Mouse (Mus musculus) kidney, embryonic 15.5 days (tissue): ENCODE measurements around the gene Syne3. TPM values are rescaled to one million over a fixed set of nuclear protein-coding genes. Genes with fewer than 3 reads are reported as not detected.

Experiments used
- ATAC-seq: fragments of 200-750 bp; cut with Nextera tagmentation; replicated peaks from 2 replicates; pipeline ENCODE4 v1.8.0; 2017; ENCODE audit warnings: moderate TSS enrichment; ENCODE audit not compliant: low FRiP score
- H3K27ac ChIP-seq: fragments of 300-500 bp; sonication (generic); 2 replicates; pipeline ENCODE4 v1.5.1; 2015; ENCODE audit warnings: mild to moderate bottlenecking, inconsistent platforms
- H3K27me3 ChIP-seq: fragments of 300-500 bp; sonication (generic); 2 replicates; pipeline ENCODE4 v1.6.1; 2015; ENCODE audit warnings: inconsistent platforms
- H3K36me3 ChIP-seq: fragments of 300-500 bp; sonication (generic); 2 replicates; pipeline ENCODE4 v1.6.1; 2015; ENCODE audit warnings: inconsistent platforms
- H3K4me1 ChIP-seq: fragments of 300-500 bp; sonication (generic); 2 replicates; pipeline ENCODE4 v1.6.1; 2015; ENCODE audit warnings: inconsistent platforms
- H3K4me2 ChIP-seq: fragments of 300-500 bp; sonication (generic); 2 replicates; pipeline ENCODE4 v1.6.1; 2015; ENCODE audit warnings: moderate library complexity, mild to moderate bottlenecking, inconsistent platforms
- H3K4me3 ChIP-seq: fragments of 300-500 bp; sonication (generic); replicated peaks from 2 replicates; pipeline ENCODE4 v1.5.1; 2015; ENCODE audit warnings: mild to moderate bottlenecking, inconsistent platforms
- H3K9ac ChIP-seq: fragments of 300-500 bp; sonication (generic); 2 replicates; pipeline ENCODE4 v1.6.1; 2015; ENCODE audit warnings: mild to moderate bottlenecking, inconsistent platforms
- H3K9me3 ChIP-seq: fragments of 300-500 bp; sonication (generic); replicated peaks from 2 replicates; pipeline ENCODE4 v1.6.1; 2016; ENCODE audit warnings: inconsistent platforms
- WGBS: fragments of 180-500 bp; shearing (Covaris S2); methylation state at CpG from one replicate; pipeline ENCODE4 v1.1.7; 2015; ENCODE audit warnings: mixed read lengths; 5-methylcytosine and 5-hydroxymethylcytosine counted together
- polyA plus RNA-seq: library from polyadenylated mRNA; unstranded; fragments of >200 nt; fragmentation: Nextera tagmentation; extraction: Ambion mirVana; gene quantifications from 2 replicates; pipeline ENCODE4 v1.2.1, GENCODE M21; 2015

Gene Syne3
- polyA plus RNA-seq, 1 experiment from 2014 or later = 0.82 TPM

- ATAC-seq = peak; percentile 82
Observed at GRCm38 (mm10) chr12:104976331-104976817, 33.2 kb downstream of the Syne3 start.

GRCm38 (mm10) chr12:104972860-104973259 is 36.7 kb downstream of the Syne3 start:
- no peak overlapping the region for H3K4me2 ChIP-seq
- 81% methylated on average over 6 of the region's 6 CpGs for WGBS
- H3K4me1 ChIP-seq = peaks cover 24% of the 10 kb centered on the region

More at GRCm38 (mm10) chr12:104976331-104976817, 33.2 kb downstream of the Syne3 start:
- H3K4me3 ChIP-seq = no peak overlapping the region
- H3K9ac ChIP-seq = no peak overlapping the region
- WGBS = 31% methylated on average over 8 of the region's 8 CpGs
- no peaks in the 10 kb centered on the region for H3K36me3 ChIP-seq
- peaks cover 31% of the 10 kb centered on the region for H3K4me1 ChIP-seq
- no peaks in the 10 kb centered on the region for H3K27me3 ChIP-seq
- peak overlapping the region; percentile 81 for H3K27ac ChIP-seq
- H3K9me3 ChIP-seq = no peaks in the 10 kb centered on the region
- no peak overlapping the region for H3K4me2 ChIP-seq

DNA sequence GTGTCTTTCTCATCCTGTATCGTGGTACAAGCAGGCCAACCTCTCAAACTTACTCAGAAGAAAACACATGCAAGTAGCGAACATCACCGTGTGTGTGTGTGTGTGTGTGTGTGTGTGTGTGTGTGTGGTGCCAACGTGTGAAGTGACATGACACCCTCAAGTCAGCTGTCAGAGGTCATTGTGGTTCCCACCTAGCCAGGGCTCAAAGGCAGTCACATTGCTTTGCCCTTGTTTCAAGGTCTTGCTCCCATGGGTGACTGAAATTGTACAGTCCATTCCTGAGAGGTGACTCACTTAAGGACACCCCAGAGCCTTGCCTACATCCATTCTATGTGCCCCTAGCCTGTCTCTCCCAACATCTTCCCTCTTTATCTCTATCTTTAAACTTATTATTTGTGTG is 40.0 kb downstream of the Syne3 start:
- no peaks in the 10 kb centered on the region for H3K36me3 ChIP-seq
- H3K9me3 ChIP-seq = no peaks in the 10 kb centered on the region
- H3K4me1 ChIP-seq = peaks cover 15% of the 10 kb centered on the region
- WGBS = 74% methylated on average over 4 of the region's 4 CpGs
- no peak overlapping the region for H3K4me3 ChIP-seq
- H3K27ac ChIP-seq = no peak overlapping the region
- H3K27me3 ChIP-seq = peaks cover 2% of the 10 kb centered on the region; the same call in 1 of the 2 replicates
- no peak for ATAC-seq
- no peak overlapping the region for H3K9ac ChIP-seq
- H3K4me2 ChIP-seq = no peak overlapping the region

More at GRCm38 (mm10) chr12:104972860-104973259, 36.7 kb downstream of the Syne3 start:
- H3K36me3 ChIP-seq = no peaks in the 10 kb centered on the region
- no peaks in the 10 kb centered on the region for H3K9me3 ChIP-seq
- H3K27me3 ChIP-seq = no peaks in the 10 kb centered on the region
- no peak overlapping the region for H3K4me3 ChIP-seq
- no peak overlapping the region for H3K9ac ChIP-seq
- ATAC-seq = no peak
- H3K27ac ChIP-seq = no peak overlapping the region

- WGBS = 49% methylated on average over 9 of the region's 9 CpGs
- Histone ChIP-seq H3K4me1 (peaks cover 15% of the 10 kb centered on the region), H3K9me3 (no peaks in the 10 kb centered on the region), H3K4me2 (no peak overlapping the region), H3K27ac (no peak overlapping the region), H3K4me3 (no peak overlapping the region), H3K36me3 (no peaks in the 10 kb centered on the region), H3K27me3 (peaks cover 6% of the 10 kb centered on the region; the same call in 1 of the 2 replicates), H3K9ac (no peak overlapping the region)
- 0 out of 2 replicates have a peak, but pooled peaks have one; percentile 30 for ATAC-seq
Observed at GRCm38 (mm10) chr12:104969177-104969576, 40.4 kb downstream of the Syne3 start.

- peak; percentile 52 for ATAC-seq
- H3K4me1 ChIP-seq = peaks cover 15% of the 10 kb centered on the region
- peak overlapping the region; percentile 73 for H3K27ac ChIP-seq
- peaks cover 15% of the 10 kb centered on the region for H3K27me3 ChIP-seq
- no peak overlapping the region for H3K4me3 ChIP-seq
- H3K9ac ChIP-seq = no peak overlapping the region
- WGBS = 41% methylated on average over 7 of the region's 7 CpGs
- H3K4me2 ChIP-seq = no peak overlapping the region
- H3K36me3 ChIP-seq = no peaks in the 10 kb centered on the region
- H3K9me3 ChIP-seq = no peaks in the 10 kb centered on the region
Observed at GRCm38 (mm10) chr12:104964953-104965911, 44.4 kb downstream of the Syne3 start.

DNA sequence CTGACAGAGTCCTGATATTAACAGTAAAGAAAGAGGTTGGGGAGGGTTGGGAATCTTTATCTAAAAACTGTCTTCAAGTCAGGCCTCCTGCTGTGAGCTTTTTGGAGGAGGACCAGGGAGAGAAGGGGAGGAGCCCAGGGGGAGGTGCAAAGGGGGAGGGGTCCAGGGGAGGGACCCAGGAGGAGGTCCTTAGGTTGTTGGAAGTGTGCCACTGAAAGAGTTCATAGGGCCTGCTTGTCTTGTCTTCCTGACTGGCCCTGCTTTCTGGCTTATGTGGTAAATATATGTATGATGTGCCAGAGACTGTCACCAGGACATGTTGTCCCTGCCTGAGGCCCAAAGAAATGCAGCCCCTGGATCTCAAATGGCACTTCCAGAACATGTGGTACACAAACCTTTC is 49.2 kb downstream of the Syne3 start:
- H3K4me2 ChIP-seq = no peak overlapping the region

DNA sequence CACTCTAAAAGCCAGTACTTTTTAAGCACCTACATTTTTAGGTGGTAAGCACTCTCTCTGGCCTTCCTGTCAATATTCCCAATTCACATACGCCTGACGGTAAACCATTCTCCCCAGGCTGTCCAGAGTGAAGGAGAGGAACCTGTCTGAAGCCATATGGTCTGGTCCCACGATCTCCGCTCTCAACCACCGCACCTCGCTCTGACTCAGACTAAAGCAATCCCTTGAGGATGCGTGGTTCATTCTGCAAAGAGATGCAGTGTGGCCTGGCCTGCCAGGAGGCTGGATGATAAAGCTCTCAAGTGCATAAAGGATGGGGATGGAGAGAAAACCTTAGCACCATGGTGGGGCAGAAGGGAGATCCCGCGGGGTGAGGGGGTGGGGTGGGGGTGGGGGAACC is 49.6 kb downstream of the Syne3 start:
- WGBS = 72% methylated on average over 9 of the region's 9 CpGs
- H3K9me3 ChIP-seq = no peaks in the 10 kb centered on the region
- H3K36me3 ChIP-seq = no peaks in the 10 kb centered on the region
- H3K4me1 ChIP-seq = peaks cover 6% of the 10 kb centered on the region
- H3K4me3 ChIP-seq = no peak overlapping the region
- peaks cover 26% of the 10 kb centered on the region for H3K27me3 ChIP-seq
- no peak overlapping the region for H3K4me2 ChIP-seq
- H3K9ac ChIP-seq = no peak overlapping the region
- no peak for ATAC-seq
- H3K27ac ChIP-seq = no peak overlapping the region

More for the DNA sequence above, 49.2 kb downstream of the Syne3 start:
- H3K4me3 ChIP-seq = no peak overlapping the region
- H3K36me3 ChIP-seq = no peaks in the 10 kb centered on the region
- H3K9me3 ChIP-seq = no peaks in the 10 kb centered on the region
- no peak overlapping the region for H3K9ac ChIP-seq
- H3K4me1 ChIP-seq = peaks cover 9% of the 10 kb centered on the region
- H3K27me3 ChIP-seq = peaks cover 26% of the 10 kb centered on the region
- ATAC-seq = no peak
- H3K27ac ChIP-seq = no peak overlapping the region

DNA sequence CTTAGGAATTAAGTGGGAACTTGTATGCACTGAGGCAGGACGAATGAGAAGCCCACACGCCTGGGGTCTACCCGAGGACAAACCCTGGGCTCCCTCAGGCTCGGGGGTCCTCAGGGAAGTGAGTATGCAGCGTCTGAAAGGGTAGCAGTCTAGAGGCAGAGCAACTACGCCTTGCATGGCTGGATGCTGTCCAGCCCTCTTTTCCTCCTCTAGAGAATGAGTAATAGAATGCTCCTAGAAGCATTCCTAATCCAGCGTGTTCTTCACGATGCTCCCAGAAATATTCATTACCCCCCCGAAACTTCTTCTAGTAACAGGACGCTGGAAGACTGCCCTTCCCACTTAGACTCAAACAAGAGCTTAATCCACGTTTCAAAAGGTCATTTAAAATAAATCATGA is 51.3 kb downstream of the Syne3 start:
- Histone ChIP-seq H3K4me2 (no peak overlapping the region), H3K36me3 (no peaks in the 10 kb centered on the region), H3K4me3 (no peak overlapping the region), H3K27ac (no peak overlapping the region), H3K27me3 (peaks cover 19% of the 10 kb centered on the region), H3K4me1 (0 out of 2 replicates have a peak, but pooled peaks cover 4% of the 10 kb centered on the region), H3K9me3 (no peaks in the 10 kb centered on the region), H3K9ac (no peak overlapping the region)
- ATAC-seq = no peak
- WGBS = 67% methylated on average over 11 of the region's 11 CpGs

GRCm38 (mm10) chr12:104957165-104957564 is 52.4 kb downstream of the Syne3 start:
- 98% methylated on average over 1 of the region's 1 CpGs for WGBS
- ATAC-seq = no peak

DNA sequence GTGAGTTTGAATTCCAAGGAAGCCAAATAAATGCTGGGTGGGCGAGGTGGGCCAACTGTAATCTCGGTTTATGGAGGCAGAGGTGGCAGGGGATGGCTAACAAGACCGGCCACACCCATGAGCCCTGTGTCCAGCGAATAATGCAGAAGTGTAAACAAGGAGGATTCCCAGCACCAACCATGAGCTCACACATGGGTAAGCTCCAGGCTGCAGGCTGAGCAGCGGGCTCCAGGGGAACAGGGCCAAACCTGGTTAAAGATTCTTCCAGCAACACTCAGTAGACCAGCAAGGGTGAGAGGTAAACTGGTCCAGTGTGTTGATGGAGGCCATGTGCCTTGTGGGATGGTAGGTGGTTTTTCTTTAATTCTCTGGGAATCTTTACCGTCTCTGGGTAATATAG is 53.2 kb downstream of the Syne3 start:
- Histone ChIP-seq H3K4me3 (no peak overlapping the region), H3K36me3 (no peaks in the 10 kb centered on the region), H3K4me2 (no peak overlapping the region), H3K9ac (no peak overlapping the region), H3K27me3 (peaks cover 11% of the 10 kb centered on the region), H3K4me1 (0 out of 2 replicates have a peak, but pooled peaks cover 4% of the 10 kb centered on the region), H3K9me3 (no peaks in the 10 kb centered on the region), H3K27ac (no peak overlapping the region)
- WGBS = 76% methylated on average over 6 of the region's 6 CpGs
- ATAC-seq = no peak

More at GRCm38 (mm10) chr12:104957165-104957564, 52.4 kb downstream of the Syne3 start:
- peaks cover 11% of the 10 kb centered on the region for H3K27me3 ChIP-seq
- H3K27ac ChIP-seq = no peak overlapping the region
- H3K4me2 ChIP-seq = no peak overlapping the region
- H3K36me3 ChIP-seq = no peaks in the 10 kb centered on the region
- no peak overlapping the region for H3K4me3 ChIP-seq
- H3K9ac ChIP-seq = no peak overlapping the region
- H3K9me3 ChIP-seq = no peaks in the 10 kb centered on the region
- 0 out of 2 replicates have a peak, but pooled peaks cover 4% of the 10 kb centered on the region for H3K4me1 ChIP-seq

DNA sequence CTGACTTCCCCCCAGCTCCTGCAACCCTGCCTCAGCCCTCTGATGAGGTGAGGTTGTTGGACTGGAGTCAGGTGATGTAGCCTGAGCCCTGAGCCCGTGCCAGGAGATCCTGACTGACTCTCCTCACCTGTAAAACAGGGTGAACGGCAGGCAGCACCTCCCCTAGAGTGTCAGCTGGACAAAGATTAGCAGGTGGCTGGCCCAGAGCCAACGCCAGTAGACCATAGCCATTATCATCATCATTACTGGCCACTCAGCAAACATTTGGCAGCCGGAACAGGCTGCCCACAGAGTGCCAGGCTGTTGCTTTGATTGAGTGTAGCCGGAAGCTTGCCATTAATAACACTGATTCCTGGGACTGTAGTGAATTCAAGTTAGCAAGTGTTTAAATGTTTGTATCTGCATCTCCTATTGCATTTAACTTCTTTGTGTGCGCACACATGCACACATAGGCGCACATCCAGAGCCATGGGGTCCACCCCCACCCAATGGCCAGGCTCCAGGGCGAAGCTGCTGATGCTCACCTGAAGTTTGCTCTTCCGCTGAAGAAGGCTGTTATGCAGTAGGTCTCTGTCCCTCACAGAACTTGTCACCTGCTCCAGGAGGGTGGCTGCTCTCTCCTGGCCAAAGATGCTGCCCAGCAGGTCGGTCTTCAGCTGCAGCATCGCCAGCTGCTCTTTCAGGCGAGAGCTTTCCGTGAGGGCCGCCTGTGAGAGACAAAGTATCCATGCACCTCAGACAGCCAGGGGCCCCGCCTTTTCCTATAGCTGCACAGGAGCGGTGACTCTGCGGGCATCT is 54.4 kb downstream of the Syne3 start:
- Histone ChIP-seq H3K4me2 (no peak overlapping the region), H3K9ac (no peak overlapping the region), H3K27me3 (peaks cover 11% of the 10 kb centered on the region), H3K27ac (no peak overlapping the region), H3K4me3 (no peak overlapping the region), H3K4me1 (0 out of 2 replicates have a peak, but pooled peaks cover 4% of the 10 kb centered on the region), H3K36me3 (no peaks in the 10 kb centered on the region), H3K9me3 (no peaks in the 10 kb centered on the region)
- ATAC-seq = peak; percentile 41
- WGBS = 57% methylated on average over 17 of the region's 17 CpGs
